Mouse (Mus musculus) erythroblast, adult 5-6 weeks (primary cell): Measurements from ENCODE around the gene Slc38a2. TPM values are rescaled to one million over a fixed set of nuclear protein-coding genes. Genes with fewer than 3 reads are reported as not detected.

Experiments
- ATAC-seq: replicated peaks from 2 replicates; pipeline ENCODE4 v1.8.0; 2016; ENCODE audit warnings: moderate number of reproducible peaks, mild to moderate bottlenecking, moderate TSS enrichment, inconsistent platforms; ENCODE audit not compliant: poor library complexity, low FRiP score, severe bottlenecking
- total RNA-seq, 2 experiments: library from RNA; stranded (forward) in 1 of 2; stranded (reverse) in 1 of 2; fragments of 150-400 nt in 1 of 2; fragments of 200-764, 138-1000 nt in 1 of 2; gene quantifications; 2 replicates each; pipeline versions ENCODE4 v1.2.3 to v1.2.4; 2015 to 2017; ENCODE audit warnings: low replicate concordance in 2 of 2

The Slc38a2 gene
- 34.4 and 44.7 TPM in 2 replicates for total RNA-seq (2015; ENCODE audit: low replicate concordance)
- total RNA-seq (2017; ENCODE audit: low replicate concordance): 22.3 and 29.1 TPM in 2 replicates

- peak; percentile 72 for ATAC-seq
Measured at GRCm38 (mm10) chr15:96699521-96700511, at the start of gene Slc38a2. Gene Slc38a2, minus strand, starts transcription at chr15:96699730.

- ATAC-seq: no peak
Measured at GRCm38 (mm10) chr15:96749101-96749500, 49.6 kb upstream of the Slc38a2 start.

GRCm38 (mm10) chr15:96747551-96747950, 48.0 kb upstream of the Slc38a2 start:
- ATAC-seq: no peak

- no peak for ATAC-seq
Measured at GRCm38 (mm10) chr15:96746986-96747385, 47.5 kb upstream of the Slc38a2 start.

GRCm38 (mm10) chr15:96745299-96745698, 45.8 kb upstream of the Slc38a2 start:
- ATAC-seq: no peak

- no peak for ATAC-seq
Measured at GRCm38 (mm10) chr15:96744882-96745296, 45.4 kb upstream of the Slc38a2 start.

GRCm38 (mm10) chr15:96744153-96744881, 44.8 kb upstream of the Slc38a2 start:
- ATAC-seq: no peak

GRCm38 (mm10) chr15:96743257-96743656, 43.7 kb upstream of the Slc38a2 start:
- no peak for ATAC-seq

- no peak for ATAC-seq
Measured at GRCm38 (mm10) chr15:96742591-96743241, 43.2 kb upstream of the Slc38a2 start.

- no peak for ATAC-seq
Measured at GRCm38 (mm10) chr15:96740865-96741561, 41.5 kb upstream of the Slc38a2 start.

GRCm38 (mm10) chr15:96740091-96740490, 40.6 kb upstream of the Slc38a2 start:
- ATAC-seq: no peak

- no peak for ATAC-seq
Measured at GRCm38 (mm10) chr15:96736663-96737385, 37.3 kb upstream of the Slc38a2 start.

GRCm38 (mm10) chr15:96735562-96736160, 36.1 kb upstream of the Slc38a2 start:
- ATAC-seq: no peak

GRCm38 (mm10) chr15:96734423-96734822, 34.9 kb upstream of the Slc38a2 start:
- no peak for ATAC-seq

GRCm38 (mm10) chr15:96730416-96730815, 30.9 kb upstream of the Slc38a2 start:
- ATAC-seq: no peak

GRCm38 (mm10) chr15:96729785-96730184, 30.3 kb upstream of the Slc38a2 start:
- ATAC-seq: no peak

GRCm38 (mm10) chr15:96728993-96729392, 29.5 kb upstream of the Slc38a2 start:
- peak; percentile 25; the same call in 1 of the 2 replicates for ATAC-seq

GRCm38 (mm10) chr15:96728346-96728745, 28.8 kb upstream of the Slc38a2 start:
- ATAC-seq: no peak
